Mouse (Mus musculus) testis, adult 2 months (tissue): ENCODE results near the gene Fam69a.

Experiments used
- CTCF ChIP-seq: fragments of 200-500 bp; IDR thresholded peaks from 2 replicates; pipeline ENCODE4 v1.5.1; 2012; ENCODE audit warnings: low read depth, mild to moderate bottlenecking, inconsistent platforms, low read length, moderate library complexity; ENCODE audit not compliant: control insufficient read depth, insufficient read depth, insufficient replicate concordance
- POLR2A ChIP-seq: fragments of 200-500 bp; IDR thresholded peaks from 2 replicates; pipeline ENCODE4 v1.6.1; 2012; ENCODE audit warnings: low read depth, mild to moderate bottlenecking, inconsistent platforms, low read length, moderate library complexity; ENCODE audit not compliant: control insufficient read depth

DNA sequence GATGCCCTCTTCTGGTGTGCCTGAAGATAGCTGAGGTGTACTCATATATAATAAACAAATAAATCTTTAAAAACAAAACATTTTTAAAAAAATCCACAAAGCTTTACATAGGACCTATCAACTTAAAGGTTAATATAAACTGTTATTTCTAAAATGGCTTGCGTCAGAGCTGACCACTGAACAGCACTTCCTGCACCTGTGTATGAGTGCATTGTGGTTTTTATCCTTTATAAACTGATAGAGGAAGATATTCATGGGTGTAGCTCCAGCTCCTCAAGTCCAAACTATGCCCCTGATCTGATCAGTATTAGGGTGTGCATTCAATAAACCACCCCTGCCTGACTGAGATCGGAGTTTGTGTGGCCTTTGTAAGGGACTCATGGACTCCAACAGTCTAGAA, 48.0 kb downstream of the Fam69a start:
- TF ChIP-seq POLR2A (no peak), CTCF (no peak)
